Mouse (Mus musculus) kidney, adult 2 months (tissue): ENCODE measurements around the gene Armcx2. TPM values are rescaled to one million over a fixed set of nuclear protein-coding genes. Genes with fewer than 3 reads are reported as not detected.
A peak's percentile ranks its signal among the peaks of the same experiment; 100 is the strongest.

Source experiments
- DNase-seq: peaks from one replicate; pipeline ENCODE4 v3.0.0; 2021
- H3K27ac ChIP-seq: fragments of 200-500 bp; 2 replicates; pipeline ENCODE4 v1.5.1; 2012; ENCODE audit warnings: low read depth, low read length, control low read depth, inconsistent platforms; ENCODE audit not compliant: insufficient read depth
- H3K27me3 ChIP-seq: fragments of 200-500 bp; replicated peaks from 2 replicates; pipeline ENCODE4 v1.6.1; 2012; ENCODE audit warnings: mild to moderate bottlenecking, moderate library complexity, low read length, inconsistent platforms; ENCODE audit not compliant: control insufficient read depth, insufficient read depth
- H3K36me3 ChIP-seq: fragments of 200-500 bp; 2 replicates; pipeline ENCODE4 v1.6.1; 2012; ENCODE audit warnings: mild to moderate bottlenecking, moderate library complexity, low read length, inconsistent platforms; ENCODE audit not compliant: control insufficient read depth, insufficient read depth
- H3K4me1 ChIP-seq: fragments of 200-500 bp; 2 replicates; pipeline ENCODE4 v1.6.1; 2011; ENCODE audit warnings: low read length; ENCODE audit not compliant: control insufficient read depth, insufficient read depth
- H3K4me3 ChIP-seq: fragments of 200-500 bp; 2 replicates; pipeline ENCODE4 v1.5.1; 2011; ENCODE audit warnings: mild to moderate bottlenecking, low read depth, low read length, control low read depth; ENCODE audit not compliant: insufficient read depth
- CTCF ChIP-seq: fragments of 200-500 bp; conservative IDR thresholded peaks from 2 replicates; pipeline ENCODE4 v1.5.1; 2011; ENCODE audit warnings: low read depth, mild to moderate bottlenecking, control low read depth, low read length, moderate library complexity, mixed read lengths; ENCODE audit not compliant: insufficient read depth, insufficient read length
- POLR2A ChIP-seq: fragments of 200-500 bp; IDR thresholded peaks from one replicate; pipeline ENCODE4 v1.6.1; 2011; ENCODE audit warnings: low read depth, low read length, control low read depth
- whole genome bisulfite sequencing: fragments of 180-500 bp; shearing (Covaris S2); methylation state at CpG from one replicate; pipeline ENCODE4 v1.1.7; 2018; 5-methylcytosine and 5-hydroxymethylcytosine counted together
- polyA plus RNA-seq: library from polyadenylated mRNA; depleted of rRNA; stranded (reverse); fragments of >200 nt; gene quantifications from 2 replicates; pipeline ENCODE4 v1.2.3, GENCODE M21; 2012; rRNA removed

The Armcx2 gene
- polyA plus RNA-seq, 1 experiment, result 8.7 TPM

- no peak for DNase-seq
- no peak for TF ChIP-seq CTCF
- TF ChIP-seq POLR2A, result no peak
- H3K36me3 ChIP-seq, result no peaks in the 10 kb centered on the region
- H3K4me3 ChIP-seq, result peak overlapping the region; percentile 79
- H3K27me3 ChIP-seq, result no peaks in the 10 kb centered on the region
- 10% methylated on average over 12 of the region's 13 CpGs for WGBS
- no peak overlapping the region for H3K27ac ChIP-seq
- H3K4me1 ChIP-seq, result 0 out of 2 replicates have a peak, but pooled peaks cover 3% of the 10 kb centered on the region
These were observed 51.6 kb downstream of the Armcx2 start for GRCm38 (mm10) chrX:134757293-134757995.

- Histone ChIP-seq H3K36me3 (no peaks in the 10 kb centered on the region), H3K27ac (peak within 1 kb of the TSS; percentile 40; the same call in 1 of the 2 replicates), H3K4me3 (peak within 1 kb of the TSS; percentile 79), H3K4me1 (0 out of 2 replicates have a peak, but pooled peaks cover 3% of the 10 kb centered on the region), H3K27me3 (no peaks in the 10 kb centered on the region)
- DNase-seq, result peak; percentile 70
- TF ChIP-seq POLR2A (peak; percentile 25), CTCF (no peak)
- under 1% methylated on average over 43 of the region's 46 CpGs for WGBS
These were observed 52.4 kb downstream of the Armcx2 start, which contains the start of gene Armcx3 for GRCm38 (mm10) chrX:134756434-134757292. Armcx3 (plus strand) TSS chrX:134756595.

Other genes starting within 250 kb of the Armcx2 start
- gene Btk, start 225.7 kb downstream of the Armcx2 start, polyA plus RNA-seq, result 0.29 and 0.70 TPM in 2 replicates
- gene Rpl36a, start 223.6 kb downstream of the Armcx2 start, polyA plus RNA-seq, result 142 and 219 TPM in 2 replicates
- gene Gla, start 208.1 kb downstream of the Armcx2 start, polyA plus RNA-seq, result 2.0 and 2.7 TPM in 2 replicates
- 11.8 and 20.5 TPM in 2 replicates for gene Hnrnph2, start 208.0 kb downstream of the Armcx2 start, polyA plus RNA-seq
- 0.71 and 1.1 TPM in 2 replicates for gene Armcx4, start 122.7 kb downstream of the Armcx2 start, polyA plus RNA-seq
- 2.5 and 3.8 TPM in 2 replicates for gene Armcx1, start 91.3 kb downstream of the Armcx2 start, polyA plus RNA-seq
- 1.3 and 1.5 TPM in 2 replicates for gene Armcx6, start 57.8 kb downstream of the Armcx2 start, polyA plus RNA-seq
- 4.0 and 5.7 TPM in 2 replicates for gene Armcx3, start 52.6 kb downstream of the Armcx2 start, polyA plus RNA-seq
- gene Nxf2, start 155.5 kb upstream of the Armcx2 start, polyA plus RNA-seq, result not detected in 2 replicates
- gene Zmat1, start 200.0 kb upstream of the Armcx2 start, polyA plus RNA-seq, result 0.75 and 1.1 TPM in 2 replicates